Mouse (Mus musculus): Measurements from ENCODE around the gene Rpl36-ps4. TPM values are rescaled to one million over a fixed set of nuclear protein-coding genes. Genes with fewer than 3 reads are reported as not detected.

The Rpl36-ps4 gene
- polyA plus RNA-seq, 1 experiment from 2014 or later = not detected

Other genes starting within 250 kb of the Rpl36-ps4 start
- gene Msh2, start 248.6 kb upstream of the Rpl36-ps4 start, polyA plus RNA-seq (2016; fragmentation: Nextera tagmentation; extraction: Ambion mirVana) = 49.0 and 51.6 TPM in 2 replicates
- 0.11 and 0.13 TPM in 2 replicates for gene Kcnk12, start 123.0 kb upstream of the Rpl36-ps4 start, polyA plus RNA-seq (2016; fragmentation: Nextera tagmentation; extraction: Ambion mirVana)
- gene Msh6, start 54.1 kb downstream of the Rpl36-ps4 start, polyA plus RNA-seq (2016; fragmentation: Nextera tagmentation; extraction: Ambion mirVana) = 40.3 and 43.3 TPM in 2 replicates
- gene Fbxo11, start 144.3 kb downstream of the Rpl36-ps4 start, polyA plus RNA-seq (2016; fragmentation: Nextera tagmentation; extraction: Ambion mirVana) = 13.3 and 16.0 TPM in 2 replicates